In genomic region chr9:102479022-102479421, GRCm38 (mm10) we compare ENCODE assay signal across 7 mouse cellular contexts. TPM values are rescaled to one million over a fixed set of nuclear protein-coding genes. Genes with fewer than 3 reads are reported as not detected.
DNase-seq lines count a peak whose midpoint lies in the region; ATAC-seq and TF ChIP-seq lines count a peak whose summit lies in the region.

No protein-coding gene starts in this region.

- peak; percentile 50 for TF ChIP-seq CTCF in left cerebral cortex, adult 2 months (IDR thresholded peaks at IDR 0.05)
- peak; percentile 55 for TF ChIP-seq CTCF in Patski (IDR thresholded peaks at IDR 0.05)

- no peak overlapping the region for H3K27ac ChIP-seq in left cerebral cortex, adult 2 months
- H3K27ac ChIP-seq in forebrain, embryonic 12.5 days, result no peak overlapping the region

- no peak for ATAC-seq in Patski
- ATAC-seq in forebrain, embryonic 12.5 days (ENCODE audit: low FRiP score), result no peak

- H3K27me3 ChIP-seq in Patski, result peaks cover 16% of the 10 kb centered on the region
- H3K27me3 ChIP-seq in forebrain, embryonic 12.5 days, result no peaks in the 10 kb centered on the region

- peak in 1 of 2 experiments; percentile 10 for DNase-seq in left cerebral cortex, adult 2 months (ENCODE audit: extremely low spot score in 1 of 2, low spot score in 2 of 2)
- no peak for DNase-seq in left cerebral cortex, postnatal 36 days (ENCODE audit: low spot score in 2 of 2)
- DNase-seq in Patski (ENCODE audit: low read depth, low spot score), result no peak
- peak; percentile 5 for DNase-seq in c-Kit-positive CD71-positive TER-119-negative erythroid progenitor cells, embryonic 14.5 days (ENCODE audit: low read depth)
- peak; percentile 34 for DNase-seq in lung, postnatal 36 days
- peak; percentile 13 for DNase-seq in urinary bladder, postnatal 25 days (ENCODE audit: low spot score)

- H3K4me3 ChIP-seq in left cerebral cortex, adult 2 months, result no peak overlapping the region
- no peak overlapping the region for H3K4me3 ChIP-seq in forebrain, embryonic 12.5 days (replicated peaks)

- no peaks in the 10 kb centered on the region for H3K4me1 ChIP-seq in forebrain, embryonic 12.5 days

- WGBS in forebrain, embryonic 12.5 days, result 58% methylated on average over 9 of the region's 9 CpGs

- no peak overlapping the region for H3K4me2 ChIP-seq in forebrain, embryonic 12.5 days

- no peaks in the 10 kb centered on the region for H3K9me3 ChIP-seq in forebrain, embryonic 12.5 days

- in situ Hi-C loops in Patski (cut with MboI; ENCODE audit: low pct_unique_long_range_greater_than_20kb), result no loop called here

- CTCF ChIA-PET in Patski (lab: Charles Lee), result no interaction called here

- no peak overlapping the region for H3K9ac ChIP-seq in forebrain, embryonic 12.5 days

- intact Hi-C loops in left cerebral cortex, adult 2 months (cut with DNase I), result no loop called here
- intact Hi-C loops in left cerebral cortex, postnatal 36 days (cut with DNase I), result no loop called here

- no peaks in the 10 kb centered on the region for H3K36me3 ChIP-seq in forebrain, embryonic 12.5 days (replicated peaks)

- POLR2A ChIA-PET in Patski (lab: Charles Lee), result no interaction called here

RNA-seq across cellular contexts. Expression of gene Ky, which starts 26.5 kb away (rescaled TPM):
- total RNA-seq in left cerebral cortex, adult 2 months (2021), result 1 to 10 TPM; 2.0 to 2.1 TPM
- total RNA-seq in left cerebral cortex, postnatal 36 days (2021), result 1 to 10 TPM; 2.4 to 3.4 TPM
- not detected for polyA plus RNA-seq in Patski (2021)
- 0.08 and 0.17 TPM in 2 replicates for polyA plus RNA-seq in forebrain, embryonic 12.5 days (2016; fragmentation: Nextera tagmentation; extraction: Ambion mirVana)

Comparison
In these comparisons a context has a peak if more than half of its experiments do, and no peak if none do; other contexts are left out.
1. DNase-seq: peak in c-Kit-positive CD71-positive TER-119-negative erythroid progenitor cells, embryonic 14.5 days (single experiment), lung, postnatal 36 days (single experiment) and urinary bladder, postnatal 25 days (single experiment); none in left cerebral cortex, postnatal 36 days (0 of 2) and Patski (single experiment).